Mouse (Mus musculus): Measurements from ENCODE around the gene Gtf2h1.

DNA sequence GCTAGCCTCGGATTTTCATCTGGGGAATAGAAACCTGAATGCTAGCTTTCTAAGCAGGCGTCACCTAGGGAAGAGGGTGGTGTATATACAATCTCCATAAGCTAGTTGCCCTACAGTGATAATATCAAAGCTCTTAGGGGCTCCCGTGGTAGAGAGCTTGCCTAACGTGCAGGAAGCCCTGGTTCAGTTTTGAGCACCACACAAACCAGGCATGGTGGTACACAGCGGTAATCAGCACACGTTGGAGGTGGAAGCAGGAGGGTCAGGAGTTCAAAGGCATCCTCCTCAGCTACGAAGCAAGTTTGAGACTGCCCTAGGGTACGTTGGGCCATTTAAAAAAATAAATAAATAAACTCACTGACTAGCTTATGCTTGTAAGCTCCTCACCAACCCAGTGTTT, 35.8 kb downstream of the Gtf2h1 start:
- TF ChIP-seq CTCF (IDR thresholded peaks at IDR 0.05; ENCODE audit: borderline replicate concordance, insufficient read depth, low read depth, low read length) (no peak), POLR2A (IDR thresholded peaks at IDR 0.05; ENCODE audit: borderline replicate concordance, insufficient read depth, low read length) (no peak)

Data from cerebellum, adult 2 months (tissue).